Mouse (Mus musculus): ENCODE data around the gene Usp25.

- TF ChIP-seq MAX (IDR thresholded peaks at IDR 0.05; ENCODE audit: low read depth) (no peak), E2F4 (IDR thresholded peaks at IDR 0.05; ENCODE audit: insufficient read depth) (no peak), POLR2A (IDR thresholded peaks at IDR 0.05; ENCODE audit: insufficient read length, low read depth) (no peak), TCF12 (IDR thresholded peaks at IDR 0.05; ENCODE audit: insufficient read depth, poor library complexity, severe bottlenecking) (no peak)
These were observed 76.3 kb downstream of the Usp25 start for GRCm38 (mm10) chr16:77089806-77090205.
